Mouse (Mus musculus) gastrocnemius, postnatal 14 days (tissue): Measurements from ENCODE around the gene Bola3. TPM values are rescaled to one million over a fixed set of nuclear protein-coding genes. Genes with fewer than 3 reads are reported as not detected.

Experiments
- DNase-seq: peaks from one replicate; pipeline ENCODE4 v3.0.0; 2021; ENCODE audit warnings: mixed read lengths
- intact Hi-C: fragments of 180-260 bp; cut with DNase I; formaldehyde crosslinking; loops from one replicate; pipeline ENCODE4 v1.15.1; 2025; ENCODE audit warnings: low total_unique reads
- long read RNA-seq, 2 experiments: library from polyadenylated mRNA; stranded (forward); transcript quantifications; one replicate each; pipeline ENCODE4 v2.0.0; 2021
- total RNA-seq, 2 experiments: library from RNA; stranded (reverse); gene quantifications; 2 replicates each; pipeline ENCODE4 v1.2.3; 2021

Gene Bola3
- total RNA-seq, result 100 to 1,000 TPM; 214 to 234 TPM
- long read RNA-seq, experiment 1, transcript Bola3-207 (4 exons, 2,312 nt), result major isoform, 171 of 187 reads
- long read RNA-seq, experiment 1, partial matches to known transcripts, result 1 of 187 reads
- long read RNA-seq, experiment 1, other reads (novel, unspliced or antisense), result 12 of 187 reads
- long read RNA-seq, experiment 2, transcript Bola3-201 (3 exons, 709 nt), result minor isoform, 6 of 251 reads
- long read RNA-seq, experiment 2, transcript Bola3-207 (4 exons, 2,312 nt), result major isoform, 229 of 251 reads
- long read RNA-seq, experiment 2, partial matches to known transcripts, result 3 of 251 reads
- long read RNA-seq, experiment 2, other reads (novel, unspliced or antisense), result 13 of 251 reads

- intact Hi-C loops, result no loop called here
These were observed at the start of gene Bola3 for GRCm38 (mm10) chr6:83348873-83349272. TSS of gene Bola3 (plus strand) at chr6:83349147.

DNA sequence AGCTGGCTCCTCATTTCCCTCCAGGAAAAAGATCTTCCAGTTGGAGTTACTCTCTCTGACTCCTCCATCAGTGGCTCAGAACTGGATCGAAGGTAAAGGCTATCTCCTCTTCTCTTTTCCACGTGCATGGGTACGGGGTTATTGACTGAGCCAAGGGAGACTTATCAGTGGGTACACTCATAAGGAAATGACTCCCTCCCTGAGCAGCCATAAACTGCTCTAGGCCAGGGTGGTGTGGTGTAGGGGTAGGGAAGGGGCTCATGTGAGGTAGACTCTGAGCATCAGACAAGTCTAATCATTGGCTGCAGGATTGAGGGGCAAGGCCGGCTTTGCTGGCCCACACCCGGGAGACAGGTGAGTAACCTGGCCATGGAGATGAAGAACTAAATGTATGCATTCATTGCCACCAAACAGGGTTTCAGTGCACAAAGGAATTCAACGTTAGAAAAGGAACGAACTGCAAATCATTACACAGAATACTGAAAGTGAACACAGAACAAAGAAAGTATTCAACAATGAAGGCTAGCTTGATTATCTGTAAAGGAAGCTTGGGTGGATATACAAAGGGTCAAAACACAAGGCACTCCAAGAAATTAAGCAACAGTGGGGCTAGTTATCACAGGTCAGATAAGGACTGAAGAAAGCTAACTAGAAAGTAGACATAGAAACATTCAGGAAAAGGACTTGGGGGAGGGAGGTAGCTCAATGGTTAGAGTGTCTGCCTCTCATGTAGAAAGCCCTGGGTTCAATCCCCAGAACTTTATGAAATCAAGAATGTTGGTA, 48.3 kb upstream of the Bola3 start:
- intact Hi-C loops, result no loop called here
- no peak for DNase-seq

More at GRCm38 (mm10) chr6:83348873-83349272, at the start of gene Bola3:
- DNase-seq, result no peak

GRCm38 (mm10) chr6:83301294-83301693, 47.7 kb upstream of the Bola3 start:
- DNase-seq, result no peak
- intact Hi-C loops, result no loop called here

GRCm38 (mm10) chr6:83302264-83302663, 46.7 kb upstream of the Bola3 start:
- no peak for DNase-seq
- intact Hi-C loops, result no loop called here

DNA sequence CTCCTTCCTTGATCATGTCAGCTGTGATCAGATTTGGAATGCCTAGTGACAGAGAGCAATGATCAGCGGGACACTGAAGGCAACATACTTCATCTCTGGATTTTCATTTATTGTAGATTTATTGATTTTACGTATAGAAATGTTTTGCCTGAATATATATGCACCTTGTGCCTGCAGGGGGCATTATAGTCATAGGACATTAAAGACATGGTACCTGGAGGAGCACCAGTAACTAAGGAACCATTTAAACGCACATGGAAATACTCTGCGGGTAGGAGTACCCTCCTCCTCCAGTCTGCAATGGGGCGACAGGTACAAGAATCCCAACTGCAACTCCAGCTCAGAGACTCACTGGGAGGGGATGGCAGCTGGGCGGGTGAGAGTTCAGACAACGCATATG, 39.9 kb upstream of the Bola3 start:
- intact Hi-C loops, result no loop called here
- DNase-seq, result no peak

DNA sequence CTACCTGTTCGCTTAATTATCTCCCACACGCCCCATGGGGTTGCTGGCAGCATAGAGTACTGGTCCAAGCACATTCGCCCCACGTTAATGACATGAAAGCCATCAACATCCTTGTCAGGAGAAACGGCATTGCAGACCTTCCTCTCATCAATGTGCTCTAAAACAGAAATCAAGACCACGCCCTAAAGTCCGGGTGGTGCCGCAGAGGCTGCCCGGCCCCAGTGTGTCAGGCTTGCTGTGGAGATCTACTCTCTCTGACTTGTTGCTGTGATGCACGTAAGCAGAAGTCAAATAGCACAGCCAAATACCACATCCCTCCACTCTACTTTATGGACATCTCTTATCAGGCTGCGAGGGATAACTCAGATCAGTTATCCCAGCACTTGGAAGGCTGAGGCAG, 37.7 kb upstream of the Bola3 start:
- DNase-seq, result no peak
- intact Hi-C loops, result no loop called here

DNA sequence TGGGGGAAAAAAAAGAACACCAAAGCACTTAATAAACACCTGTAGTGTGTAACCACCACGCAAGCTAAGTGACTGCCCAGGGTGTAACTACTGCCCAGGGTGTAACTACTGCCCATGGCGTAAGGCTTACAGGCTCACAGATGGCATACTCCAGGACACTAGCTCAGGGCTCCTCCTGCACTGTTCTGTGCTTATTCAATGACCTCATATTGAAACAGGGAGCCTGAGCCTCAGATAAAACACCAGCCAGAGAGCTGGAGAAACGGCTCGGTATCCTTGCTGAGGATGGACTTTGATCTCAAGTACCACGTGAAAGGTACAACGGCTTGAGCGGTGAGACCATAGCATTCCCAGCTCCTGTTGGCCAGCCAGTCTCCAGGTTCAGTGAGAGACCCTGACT, 36.9 kb upstream of the Bola3 start:
- DNase-seq, result no peak
- intact Hi-C loops, result no loop called here

DNA sequence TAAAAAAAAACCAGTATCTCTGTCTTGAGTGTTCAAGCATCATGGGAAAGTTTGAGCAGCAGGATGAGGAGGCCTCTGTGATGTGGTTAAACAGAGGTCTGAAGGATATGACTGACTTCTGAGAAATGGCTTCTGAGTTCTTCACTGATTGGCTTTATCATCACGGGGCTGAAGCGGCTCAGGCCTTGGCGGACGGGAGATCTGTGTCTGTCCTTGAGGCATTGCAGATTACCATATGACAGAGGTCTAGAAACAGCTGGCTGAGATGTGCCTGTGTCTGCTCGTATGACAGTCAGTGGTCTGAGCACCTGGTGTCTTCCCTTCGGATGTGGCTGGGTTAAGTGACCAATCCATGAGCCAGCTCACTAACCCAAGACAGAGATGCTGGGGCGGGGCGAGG, 36.4 kb upstream of the Bola3 start:
- DNase-seq, result no peak
- intact Hi-C loops, result no loop called here

GRCm38 (mm10) chr6:83315293-83315692, 33.7 kb upstream of the Bola3 start:
- DNase-seq, result no peak
- intact Hi-C loops, result no loop called here

DNA sequence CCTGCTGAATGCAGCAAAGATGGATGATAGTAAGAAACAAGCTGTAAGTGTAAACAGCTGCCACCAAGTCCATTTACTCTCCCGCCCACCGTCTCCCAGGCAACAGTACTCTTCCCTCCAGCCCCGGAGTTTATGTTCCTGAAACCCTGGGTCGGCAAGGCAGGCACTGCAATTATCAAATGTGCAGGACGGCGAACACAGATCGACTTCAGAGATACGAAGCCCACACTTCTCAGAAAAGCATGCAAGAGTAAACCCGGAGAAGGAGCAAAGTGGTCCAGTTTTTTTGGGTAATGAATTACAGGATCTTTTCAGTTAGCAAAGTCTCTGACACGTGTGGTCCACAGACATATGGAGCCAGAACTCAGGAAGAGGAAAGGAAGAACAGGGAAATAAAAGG, 32.9 kb upstream of the Bola3 start:
- intact Hi-C loops, result no loop called here
- no peak for DNase-seq

DNA sequence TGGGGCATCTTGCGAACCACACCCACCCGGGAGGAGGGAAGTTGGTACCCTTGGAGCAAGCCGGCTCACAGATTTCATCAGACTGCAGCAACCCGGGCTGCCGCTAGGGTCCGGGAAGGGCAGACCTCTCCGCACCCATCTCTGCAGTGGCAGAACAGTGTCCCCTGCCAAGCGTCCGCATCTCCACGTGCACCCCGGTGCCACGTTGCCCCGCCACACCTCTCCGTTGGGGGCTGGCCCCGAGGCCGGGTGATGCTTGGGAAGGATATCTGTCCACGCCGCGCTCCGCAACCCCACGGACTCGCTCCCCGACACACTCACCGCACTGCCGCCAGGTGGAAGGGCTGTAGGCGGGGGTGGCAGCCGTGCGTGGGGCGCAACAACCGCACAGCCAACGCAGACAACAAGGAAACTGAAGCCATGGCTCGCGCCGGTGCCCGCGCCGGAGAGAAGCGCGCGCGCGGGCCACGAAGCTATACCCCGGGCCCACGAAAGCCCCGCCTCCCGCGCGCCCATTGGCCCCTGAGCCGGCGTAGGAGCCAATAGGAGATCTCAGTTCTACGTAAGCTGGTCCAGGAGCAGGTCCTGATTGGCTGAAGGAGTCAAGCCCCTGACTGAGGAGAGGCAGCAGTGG, 31.7 kb upstream of the Bola3 start:
- DNase-seq, result peak; percentile 91
- intact Hi-C loops, result no loop called here

GRCm38 (mm10) chr6:83321927-83322326, 27.0 kb upstream of the Bola3 start:
- intact Hi-C loops, result no loop called here
- DNase-seq, result no peak

DNA sequence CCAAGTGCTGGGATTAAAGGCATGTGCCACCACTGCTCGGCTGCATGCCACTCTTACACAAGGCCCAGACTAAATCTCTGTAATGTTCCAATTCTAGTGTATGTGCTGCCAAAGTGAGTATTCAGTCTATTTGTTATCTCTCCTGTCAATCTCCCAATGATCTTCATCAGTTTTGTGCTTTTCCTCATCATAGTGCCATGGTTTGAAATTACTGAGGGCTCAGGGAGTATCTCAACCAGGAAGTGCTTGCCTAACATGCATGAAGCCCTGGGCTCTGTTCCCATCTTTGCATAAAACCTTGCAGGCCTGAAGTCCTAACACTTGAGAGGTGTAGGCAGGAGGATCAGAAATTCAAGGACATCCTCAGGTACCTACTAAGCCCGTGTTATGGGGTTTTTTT, 26.2 kb upstream of the Bola3 start:
- DNase-seq, result no peak
- intact Hi-C loops, result no loop called here

DNA sequence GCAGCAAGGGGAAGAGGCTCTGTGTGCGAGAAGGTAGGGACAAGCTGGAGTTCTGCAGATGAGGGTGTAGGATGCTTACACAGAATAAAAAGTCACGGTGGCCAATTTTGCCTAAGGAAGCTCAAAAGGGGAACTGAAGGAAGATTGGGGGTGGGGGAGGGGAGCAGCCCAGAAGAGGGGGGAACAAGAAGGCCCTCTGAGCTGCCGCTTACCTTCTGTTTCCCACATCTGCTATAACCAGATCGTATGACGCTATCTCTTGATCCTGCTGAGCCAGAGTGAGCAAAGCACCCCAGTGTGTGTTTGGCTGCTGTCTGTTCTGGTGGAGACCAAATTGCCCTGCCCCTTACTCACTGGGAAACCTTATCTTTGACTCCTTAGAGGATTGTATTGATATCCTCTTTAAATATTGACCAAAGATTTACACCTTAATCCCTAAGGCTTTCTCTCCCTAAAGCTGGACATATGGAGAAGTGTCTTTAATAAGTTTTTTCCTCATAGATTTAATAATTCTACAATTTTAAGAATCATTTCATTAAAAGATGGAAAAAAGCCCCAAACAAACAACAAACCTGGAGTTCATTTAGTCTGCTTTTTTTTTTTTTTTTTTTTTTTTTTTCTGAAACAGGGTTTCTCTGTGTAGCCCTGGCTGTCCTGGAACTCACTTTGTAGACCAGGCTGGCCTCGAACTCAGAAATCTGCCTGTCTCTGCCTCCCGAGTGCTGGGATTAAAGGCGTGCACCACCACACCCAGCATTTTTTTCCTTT, 25.1 kb upstream of the Bola3 start:
- intact Hi-C loops, result no loop called here
- no peak for DNase-seq

DNA sequence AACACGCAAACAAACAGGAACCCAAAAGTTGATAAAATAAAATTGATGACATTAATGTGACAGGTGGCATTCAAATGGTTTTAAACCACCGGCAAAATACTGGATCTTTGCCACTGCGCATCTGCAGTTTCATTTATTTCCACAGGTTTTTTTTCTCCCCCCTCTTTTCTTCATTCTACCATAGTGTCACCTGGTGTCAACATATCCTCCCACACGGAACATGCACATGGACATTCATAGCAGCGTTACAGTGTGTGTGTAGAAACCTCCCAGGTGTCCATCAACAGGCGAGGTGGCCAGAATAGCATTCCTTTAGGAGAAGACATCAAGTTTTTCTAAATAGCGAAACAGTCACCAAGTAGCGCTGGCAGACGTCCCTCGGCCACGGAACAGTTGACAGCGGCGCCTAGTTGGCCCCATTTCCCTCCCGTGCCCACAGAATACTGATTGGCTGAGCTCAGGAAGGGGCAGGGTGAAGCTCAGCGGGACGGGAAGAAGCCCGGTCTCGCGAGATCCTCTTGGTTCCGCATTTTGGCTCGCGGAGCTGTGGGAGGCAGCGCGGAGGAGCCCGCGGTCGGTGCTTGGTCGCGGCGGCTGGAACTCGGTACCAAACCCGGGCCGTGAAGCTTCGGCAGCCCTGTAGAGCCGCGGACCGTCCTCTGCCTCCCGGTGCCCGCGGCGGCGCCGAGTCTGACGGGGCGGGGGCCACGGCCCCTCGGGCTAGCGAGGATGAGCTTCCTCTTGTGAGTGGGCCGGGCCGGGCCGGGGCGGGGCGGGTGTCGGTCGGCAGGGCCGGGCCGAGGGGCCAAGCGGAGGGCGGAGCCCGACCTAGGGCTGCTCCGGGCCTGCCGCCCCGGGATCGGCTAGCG, 23.2 kb upstream of the Bola3 start, which contains the start of the genes Mthfd2 and Mob1a:
Gene Mthfd2 (minus strand): TSS at position 384 of the 869 bp plus-strand sequence.
Gene Mob1a (plus strand): TSS at position 492 of the 869 bp plus-strand sequence.
- intact Hi-C loops, result no loop called here

DNA sequence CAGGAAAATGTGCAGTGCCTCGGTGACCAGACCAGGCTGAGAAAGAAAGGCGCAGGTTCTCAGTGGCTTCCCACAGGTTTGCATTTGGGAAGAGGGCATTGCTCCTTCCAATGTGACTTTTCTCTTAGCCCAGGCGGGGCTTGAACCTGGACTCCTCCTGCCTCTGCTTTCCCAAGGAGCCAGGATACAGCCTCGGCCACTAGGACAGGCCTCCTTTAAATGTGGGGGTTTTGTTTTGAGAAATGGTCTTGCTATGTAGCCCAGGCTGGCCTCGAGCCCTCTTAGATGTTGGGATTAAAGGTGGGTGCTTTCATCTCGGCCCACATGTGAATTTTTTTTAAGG, 22.6 kb upstream of the Bola3 start:
- DNase-seq, result no peak
- intact Hi-C loops, result no loop called here

More for the DNA sequence above, 23.2 kb upstream of the Bola3 start, which contains the start of the genes Mthfd2 and Mob1a:
- peak; percentile 93 for DNase-seq

GRCm38 (mm10) chr6:83326761-83327160, 22.2 kb upstream of the Bola3 start:
- intact Hi-C loops, result no loop called here
- DNase-seq, result no peak

- intact Hi-C loops, result no loop called here
- DNase-seq, result no peak
These were observed 21.3 kb upstream of the Bola3 start for GRCm38 (mm10) chr6:83327591-83328190.
